Mouse (Mus musculus) monocyte, adult 5-6 weeks (primary cell): ENCODE measurements around the gene Rhox3g. TPM values are rescaled to one million over a fixed set of nuclear protein-coding genes. Genes with fewer than 3 reads are reported as not detected.
"Not testable (repeated sequence)": the region's sequence is repeated elsewhere in the genome, so short reads cannot be mapped to it uniquely, and the experiment has no call there.

Experiments used
- ATAC-seq: fragments of 153-309, 156-312 bp; replicated peaks from 2 replicates; pipeline ENCODE4 v1.8.0; 2017; ENCODE audit warnings: mild to moderate bottlenecking; ENCODE audit not compliant: low TSS enrichment, insufficient number of reproducible peaks, severe bottlenecking, poor library complexity, low FRiP score
- total RNA-seq: library from RNA; stranded (forward); fragments of 200-1000, 200-491, 200-594 nt; gene quantifications from 3 replicates; pipeline ENCODE4 v1.2.3, GENCODE M21; 2017

Gene Rhox3g
- not detected in 3 replicates for total RNA-seq

GRCm38 (mm10) chrX:37628512-37628911 lies at the start of gene Rhox3g:
Gene Rhox3g (minus strand): TSS chrX:37628612.
- not testable (repeated sequence) for ATAC-seq

GRCm38 (mm10) chrX:37673177-37673576 lies 44.8 kb upstream of the Rhox3g start, which contains the start of gene Rhox2h:
Gene Rhox2h (minus strand): TSS chrX:37673277.
- not testable (repeated sequence) for ATAC-seq

GRCm38 (mm10) chrX:37668664-37669063 lies 40.3 kb upstream of the Rhox3g start, which contains the start of gene Rhox3h:
Gene Rhox3h (minus strand): TSS chrX:37668764.
- not testable (repeated sequence) for ATAC-seq

- ATAC-seq = not testable (repeated sequence)
Observed at GRCm38 (mm10) chrX:37651227-37651626, 22.8 kb upstream of the Rhox3g start, which contains the start of gene Rhox4g. Gene Rhox4g (minus strand): TSS chrX:37651327.

- not testable (repeated sequence) for ATAC-seq
Observed at GRCm38 (mm10) chrX:37643370-37643769, 15.0 kb upstream of the Rhox3g start, which contains the start of gene Rhox2g. Gene Rhox2g (minus strand): TSS chrX:37643470.

GRCm38 (mm10) chrX:37607604-37608003 lies 20.8 kb downstream of the Rhox3g start, which contains the start of gene Rhox4f:
Gene Rhox4f (minus strand): TSS chrX:37607704.
- ATAC-seq = not testable (repeated sequence)

GRCm38 (mm10) chrX:37580692-37581091 lies 47.7 kb downstream of the Rhox3g start, which contains the start of gene Rhox3f:
Gene Rhox3f (plus strand): TSS chrX:37580992.
- ATAC-seq = not testable (repeated sequence)

Other genes with a start within 250 kb of the Rhox3g start
- not detected in 3 replicates for gene Rhox3a2, start 248.6 kb downstream of the Rhox3g start, total RNA-seq
- gene Rhox4a2, start 237.8 kb downstream of the Rhox3g start, total RNA-seq = 0.58 TPM in 1 of 3 replicates, not detected in the others
- not detected in 3 replicates for gene Rhox2b, start 216.5 kb downstream of the Rhox3g start, total RNA-seq
- gene Rhox4b, start 196.1 kb downstream of the Rhox3g start, total RNA-seq = not detected in 3 replicates
- gene Rhox2c, start 174.9 kb downstream of the Rhox3g start, total RNA-seq = not detected in 3 replicates
- gene Rhox3c, start 170.0 kb downstream of the Rhox3g start, total RNA-seq = not detected in 3 replicates
- gene Rhox4c, start 148.3 kb downstream of the Rhox3g start, total RNA-seq = not detected in 3 replicates
- not detected in 3 replicates for gene Rhox2d, start 135.2 kb downstream of the Rhox3g start, total RNA-seq
- gene Rhox4d, start 114.3 kb downstream of the Rhox3g start, total RNA-seq = not detected in 3 replicates
- not detected in 3 replicates for gene Rhox2e, start 98.2 kb downstream of the Rhox3g start, total RNA-seq
- gene Rhox3e, start 86.6 kb downstream of the Rhox3g start, total RNA-seq = not detected in 3 replicates
- gene Rhox4e, start 71.2 kb downstream of the Rhox3g start, total RNA-seq = not detected in 3 replicates
- not detected in 3 replicates for gene Rhox2f, start 57.2 kb downstream of the Rhox3g start, total RNA-seq
- not detected in 3 replicates for gene Rhox3f, start 47.6 kb downstream of the Rhox3g start, total RNA-seq
- not detected in 3 replicates for gene Rhox4f, start 20.9 kb downstream of the Rhox3g start, total RNA-seq
- not detected in 3 replicates for gene Rhox2g, start 14.9 kb upstream of the Rhox3g start, total RNA-seq
- gene Rhox4g, start 22.7 kb upstream of the Rhox3g start, total RNA-seq = not detected in 3 replicates
- gene Rhox3h, start 40.2 kb upstream of the Rhox3g start, total RNA-seq = not detected in 3 replicates
- gene Rhox2h, start 44.7 kb upstream of the Rhox3g start, total RNA-seq = not detected in 3 replicates
- gene Rhox5, start 176.2 kb upstream of the Rhox3g start, total RNA-seq = not detected in 3 replicates
- gene Rhox6, start 198.3 kb upstream of the Rhox3g start, total RNA-seq = not detected in 3 replicates
- gene Rhox7a, start 203.1 kb upstream of the Rhox3g start, total RNA-seq = not detected in 3 replicates